Mouse (Mus musculus) embryonic facial prominence, embryonic 12.5 days (tissue): ENCODE measurements around the gene Socs5. TPM values are rescaled to one million over a fixed set of nuclear protein-coding genes. Genes with fewer than 3 reads are reported as not detected.

Experiments
- ATAC-seq: fragments of 200-750 bp; cut with Nextera tagmentation; 2 replicates; pipeline ENCODE4 v1.8.0; 2017; ENCODE audit not compliant: insufficient number of reproducible peaks, insufficient read depth, low FRiP score, low TSS enrichment
- H3K27ac ChIP-seq: fragments of 300-500 bp; sonication (generic); 2 replicates; pipeline ENCODE4 v1.5.1; 2016; ENCODE audit warnings: mild to moderate bottlenecking
- H3K27me3 ChIP-seq: fragments of 300-500 bp; sonication (generic); 2 replicates; pipeline ENCODE4 v1.6.1; 2016; ENCODE audit warnings: mild to moderate bottlenecking, moderate library complexity
- H3K36me3 ChIP-seq: fragments of 300-500 bp; sonication (generic); 2 replicates; pipeline ENCODE4 v1.6.1; 2016; ENCODE audit warnings: mild to moderate bottlenecking
- H3K4me1 ChIP-seq: fragments of 300-500 bp; sonication (generic); 2 replicates; pipeline ENCODE4 v1.6.1; 2016
- H3K4me2 ChIP-seq: fragments of 300-500 bp; sonication (generic); replicated peaks from 2 replicates; pipeline ENCODE4 v1.6.1; 2016; ENCODE audit warnings: mild to moderate bottlenecking, moderate library complexity
- H3K4me3 ChIP-seq: fragments of 300-500 bp; sonication (generic); 2 replicates; pipeline ENCODE4 v1.5.1; 2016; ENCODE audit warnings: mild to moderate bottlenecking
- H3K9ac ChIP-seq: fragments of 300-500 bp; sonication (generic); 2 replicates; pipeline ENCODE4 v1.6.1; 2016; ENCODE audit warnings: mild to moderate bottlenecking, moderate library complexity
- H3K9me3 ChIP-seq: fragments of 300-500 bp; sonication (generic); 2 replicates; pipeline ENCODE4 v1.6.1; 2016; ENCODE audit warnings: mild to moderate bottlenecking, moderate library complexity
- WGBS: fragments of 180-500 bp; shearing (Covaris S2); methylation state at CpG from one replicate; pipeline ENCODE4 v1.1.7; 2016; 5-methylcytosine and 5-hydroxymethylcytosine counted together
- polyA plus RNA-seq: library from polyadenylated mRNA; unstranded; fragments of >200 nt; fragmentation: Nextera tagmentation; extraction: Ambion mirVana; gene quantifications from 2 replicates; pipeline ENCODE4 v1.2.1, GENCODE M21; 2016

Socs5 gene
- polyA plus RNA-seq, 1 experiment from 2014 or later = 23.6 TPM

DNA sequence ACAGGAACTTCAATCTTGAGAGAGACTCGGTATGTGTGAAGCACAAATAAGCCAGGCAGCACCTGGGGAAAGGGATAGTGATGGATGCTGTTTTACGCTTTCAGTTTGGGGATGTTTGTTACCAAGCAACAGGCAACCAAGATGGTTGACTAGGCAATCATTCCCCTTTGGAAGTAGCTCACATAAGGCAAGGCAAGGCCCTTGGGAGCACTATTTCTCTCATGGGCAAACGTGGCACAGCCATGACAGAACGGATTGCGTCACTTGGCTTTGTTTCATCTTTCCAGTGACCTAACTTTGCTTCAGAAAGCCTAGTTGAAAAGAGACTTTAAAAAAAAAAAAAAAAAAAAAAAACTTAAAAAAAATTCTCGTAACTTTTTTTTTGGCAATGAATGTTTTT, 21.8 kb upstream of the Socs5 start:
- H3K4me3 ChIP-seq = no peak overlapping the region
- H3K36me3 ChIP-seq = no peaks in the 10 kb centered on the region
- 89% methylated on average over 6 of the region's 6 CpGs for WGBS
- H3K4me1 ChIP-seq = no peaks in the 10 kb centered on the region
- no peak for ATAC-seq
- no peak overlapping the region for H3K9ac ChIP-seq
- no peaks in the 10 kb centered on the region for H3K9me3 ChIP-seq
- no peak overlapping the region for H3K4me2 ChIP-seq
- H3K27me3 ChIP-seq = no peaks in the 10 kb centered on the region
- H3K27ac ChIP-seq = no peak overlapping the region

- 83% methylated on average over 7 of the region's 7 CpGs for WGBS
- H3K36me3 ChIP-seq = no peaks in the 10 kb centered on the region
Observed at GRCm38 (mm10) chr17:87089296-87089695, 18.2 kb upstream of the Socs5 start.

GRCm38 (mm10) chr17:87093061-87093460, 14.4 kb upstream of the Socs5 start:
- no peak for ATAC-seq
- H3K27me3 ChIP-seq = no peaks in the 10 kb centered on the region
- no peaks in the 10 kb centered on the region for H3K9me3 ChIP-seq
- no peak overlapping the region for H3K4me3 ChIP-seq
- H3K4me1 ChIP-seq = no peaks in the 10 kb centered on the region
- no peak overlapping the region for H3K4me2 ChIP-seq
- WGBS = 72% methylated on average over 5 of the region's 5 CpGs
- H3K36me3 ChIP-seq = no peaks in the 10 kb centered on the region
- no peak overlapping the region for H3K9ac ChIP-seq
- H3K27ac ChIP-seq = no peak overlapping the region

More at GRCm38 (mm10) chr17:87089296-87089695, 18.2 kb upstream of the Socs5 start:
- no peak for ATAC-seq
- no peaks in the 10 kb centered on the region for H3K9me3 ChIP-seq
- H3K27me3 ChIP-seq = no peaks in the 10 kb centered on the region
- no peak overlapping the region for H3K9ac ChIP-seq
- no peak overlapping the region for H3K4me3 ChIP-seq
- no peak overlapping the region for H3K4me2 ChIP-seq
- no peaks in the 10 kb centered on the region for H3K4me1 ChIP-seq
- no peak overlapping the region for H3K27ac ChIP-seq

GRCm38 (mm10) chr17:87096951-87097350, 10.5 kb upstream of the Socs5 start:
- ATAC-seq = no peak
- Histone ChIP-seq H3K9me3 (no peaks in the 10 kb centered on the region), H3K4me1 (no peaks in the 10 kb centered on the region), H3K4me3 (no peak overlapping the region), H3K4me2 (no peak overlapping the region), H3K36me3 (no peaks in the 10 kb centered on the region), H3K27ac (no peak overlapping the region), H3K27me3 (no peaks in the 10 kb centered on the region), H3K9ac (no peak overlapping the region)
- 75% methylated on average over 2 of the region's 2 CpGs for WGBS

DNA sequence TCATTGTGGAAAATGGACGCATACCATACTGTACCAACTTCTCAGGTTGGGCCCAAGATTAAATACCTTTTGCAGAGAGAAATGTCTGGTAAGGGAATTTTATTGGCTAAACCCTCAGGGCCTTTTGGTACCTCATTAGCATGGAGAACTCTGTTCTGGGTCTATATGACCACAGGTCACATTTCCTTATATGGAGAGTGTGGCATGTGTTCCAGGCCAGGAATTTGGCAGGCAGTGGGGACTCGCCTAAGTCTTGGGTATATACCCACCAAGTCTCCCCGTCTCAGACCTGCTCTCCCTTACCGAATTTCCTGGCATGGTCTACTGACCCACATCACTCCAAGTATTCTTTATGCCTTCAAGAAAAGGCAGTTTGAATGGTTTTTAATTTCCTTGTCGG, 9.9 kb upstream of the Socs5 start:
- WGBS = 88% methylated on average over 5 of the region's 5 CpGs

DNA sequence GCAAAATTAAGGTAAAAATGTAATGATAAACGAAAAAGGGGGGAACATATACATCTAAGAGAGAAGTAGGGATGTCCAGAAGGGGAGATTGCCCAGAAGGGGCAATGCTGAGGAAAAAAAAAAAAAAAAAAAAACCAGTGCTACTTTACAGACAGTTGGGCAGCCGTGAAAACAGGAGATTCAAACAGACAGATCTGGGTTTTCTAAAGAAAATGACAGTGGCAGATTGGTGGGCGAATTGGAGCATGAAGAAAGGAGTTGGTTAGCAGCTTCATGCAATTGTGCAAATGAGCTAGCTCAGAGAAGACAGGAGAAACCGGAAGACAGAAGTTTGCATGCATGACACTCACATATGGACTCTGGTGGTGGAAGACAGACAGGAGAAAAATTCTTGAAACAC, 6.5 kb upstream of the Socs5 start:
- Histone ChIP-seq H3K4me2 (no peak overlapping the region), H3K9me3 (no peaks in the 10 kb centered on the region), H3K4me3 (no peak overlapping the region), H3K36me3 (no peaks in the 10 kb centered on the region), H3K9ac (no peak overlapping the region), H3K27me3 (no peaks in the 10 kb centered on the region), H3K27ac (no peak overlapping the region), H3K4me1 (peaks cover 6% of the 10 kb centered on the region; the same call in 1 of the 2 replicates)
- no peak for ATAC-seq
- WGBS = 66% methylated on average over 4 of the region's 4 CpGs

More for the DNA sequence above, 9.9 kb upstream of the Socs5 start:
- H3K4me1 ChIP-seq = peaks cover 1% of the 10 kb centered on the region; the same call in 1 of the 2 replicates
- H3K4me2 ChIP-seq = no peak overlapping the region
- H3K9ac ChIP-seq = no peak overlapping the region
- no peak overlapping the region for H3K27ac ChIP-seq
- H3K27me3 ChIP-seq = no peaks in the 10 kb centered on the region
- no peaks in the 10 kb centered on the region for H3K36me3 ChIP-seq
- no peak overlapping the region for H3K4me3 ChIP-seq
- ATAC-seq = no peak
- no peaks in the 10 kb centered on the region for H3K9me3 ChIP-seq

GRCm38 (mm10) chr17:87102636-87103035, 4.8 kb upstream of the Socs5 start:
- Histone ChIP-seq H3K9me3 (no peaks in the 10 kb centered on the region), H3K4me2 (no peak overlapping the region), H3K4me1 (peaks cover 10% of the 10 kb centered on the region; the same call in 1 of the 2 replicates), H3K27ac (no peak overlapping the region), H3K36me3 (no peaks in the 10 kb centered on the region), H3K4me3 (no peak overlapping the region), H3K27me3 (no peaks in the 10 kb centered on the region), H3K9ac (no peak overlapping the region)
- 62% methylated on average over 8 of the region's 8 CpGs for WGBS
- no peak for ATAC-seq

GRCm38 (mm10) chr17:87103060-87103459, 4.4 kb upstream of the Socs5 start:
- Histone ChIP-seq H3K4me1 (peaks cover 10% of the 10 kb centered on the region; the same call in 1 of the 2 replicates), H3K9me3 (no peaks in the 10 kb centered on the region), H3K4me3 (no peak overlapping the region), H3K36me3 (no peaks in the 10 kb centered on the region), H3K27me3 (no peaks in the 10 kb centered on the region), H3K4me2 (no peak overlapping the region), H3K9ac (no peak overlapping the region), H3K27ac (no peak overlapping the region)
- 72% methylated on average over 5 of the region's 5 CpGs for WGBS
- no peak for ATAC-seq

- Histone ChIP-seq H3K4me3 (no peak overlapping the region), H3K9me3 (no peaks in the 10 kb centered on the region), H3K4me1 (peaks cover 19% of the 10 kb centered on the region; the same call in 1 of the 2 replicates), H3K27ac (no peak overlapping the region), H3K4me2 (no peak overlapping the region), H3K9ac (no peak overlapping the region), H3K36me3 (no peaks in the 10 kb centered on the region), H3K27me3 (no peaks in the 10 kb centered on the region)
- WGBS = 91% methylated on average over 4 of the region's 4 CpGs
- no peak for ATAC-seq
Observed at GRCm38 (mm10) chr17:87104276-87104675, 3.2 kb upstream of the Socs5 start.

DNA sequence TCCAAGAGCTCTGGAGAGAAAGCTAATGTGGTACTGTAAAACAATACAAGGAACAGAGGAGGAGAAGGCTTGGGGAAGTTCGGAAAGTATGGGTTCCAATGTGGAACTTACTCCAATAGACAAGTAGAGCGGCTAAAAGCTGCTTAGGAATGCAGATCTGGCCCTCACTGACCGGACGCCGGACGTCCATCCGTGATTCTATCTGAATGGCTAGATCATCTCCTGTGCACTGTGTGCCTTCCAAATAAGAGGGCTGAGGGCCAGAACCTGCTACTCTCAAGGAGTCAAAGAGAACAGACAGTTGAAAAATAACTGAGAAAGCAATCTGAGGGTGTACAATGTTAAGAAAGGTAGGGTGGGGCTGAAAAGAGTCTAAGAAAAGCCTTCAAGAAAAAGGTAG, 1.5 kb upstream of the Socs5 start:
- Histone ChIP-seq H3K4me3 (no peak overlapping the region), H3K36me3 (no peaks in the 10 kb centered on the region), H3K27ac (no peak overlapping the region), H3K27me3 (no peaks in the 10 kb centered on the region), H3K9ac (no peak overlapping the region), H3K4me1 (peaks cover 19% of the 10 kb centered on the region; the same call in 1 of the 2 replicates), H3K4me2 (peak overlapping the region; percentile 74; the same call in 1 of the 2 replicates), H3K9me3 (no peaks in the 10 kb centered on the region)
- 92% methylated on average over 7 of the region's 7 CpGs for WGBS
- ATAC-seq = no peak

GRCm38 (mm10) chr17:87106691-87107523, 572 bp upstream of the Socs5 start:
- no peaks in the 10 kb centered on the region for H3K36me3 ChIP-seq
- under 1% methylated on average over 46 of the region's 51 CpGs for WGBS
- peak overlapping the region; percentile 92 for H3K9ac ChIP-seq
- no peaks in the 10 kb centered on the region for H3K27me3 ChIP-seq
- H3K9me3 ChIP-seq = no peaks in the 10 kb centered on the region
- H3K4me3 ChIP-seq = peak overlapping the region; percentile 87
- peak overlapping the region; percentile 90 for H3K27ac ChIP-seq
- peak overlapping the region; percentile 74 for H3K4me2 ChIP-seq
- peak; percentile 99 for ATAC-seq
- peaks cover 19% of the 10 kb centered on the region; the same call in 1 of the 2 replicates for H3K4me1 ChIP-seq
